Mouse (Mus musculus) cerebellum, postnatal 25 days (tissue): ENCODE measurements around the gene Gnl1.
"Not testable (repeated sequence)": the region's sequence is repeated elsewhere in the genome, so short reads cannot be mapped to it uniquely, and the experiment has no call there.

Experiments used
- DNase-seq, 2 experiments: peaks; one replicate each; pipeline ENCODE4 v3.0.0; 2021; ENCODE audit warnings: mixed read lengths in 2 of 2

The Gnl1 gene

GRCm38 (mm10) chr17:36027663-36028062, 48.0 kb downstream of the Gnl1 start:
- DNase-seq: no peak

GRCm38 (mm10) chr17:36028879-36029619, 49.4 kb downstream of the Gnl1 start:
- no peak for DNase-seq

GRCm38 (mm10) chr17:36030046-36030702, 50.5 kb downstream of the Gnl1 start:
- not testable (repeated sequence) for DNase-seq

GRCm38 (mm10) chr17:36030703-36031582, 51.3 kb downstream of the Gnl1 start:
- DNase-seq: peak in 1 of 2 experiments; percentile 23

GRCm38 (mm10) chr17:36031583-36032331, 52.1 kb downstream of the Gnl1 start:
- peak; percentile 42 to 61 for DNase-seq

GRCm38 (mm10) chr17:36032351-36032875, 52.8 kb downstream of the Gnl1 start, which contains the start of gene H2-T23:
H2-T23 (minus strand) TSS chr17:36032855.
- peak in 1 of 2 experiments; percentile 20 for DNase-seq

GRCm38 (mm10) chr17:36034524-36034923, 54.9 kb downstream of the Gnl1 start:
- DNase-seq: not testable (repeated sequence)

GRCm38 (mm10) chr17:36035010-36035638, 55.5 kb downstream of the Gnl1 start:
- peak; percentile 61 to 78 for DNase-seq

- DNase-seq: not testable (repeated sequence)
Observed at GRCm38 (mm10) chr17:36036126-36036525, 56.5 kb downstream of the Gnl1 start.
